Comparison of ENCODE assay signal across 31 mouse cellular contexts in the genomic region with DNA sequence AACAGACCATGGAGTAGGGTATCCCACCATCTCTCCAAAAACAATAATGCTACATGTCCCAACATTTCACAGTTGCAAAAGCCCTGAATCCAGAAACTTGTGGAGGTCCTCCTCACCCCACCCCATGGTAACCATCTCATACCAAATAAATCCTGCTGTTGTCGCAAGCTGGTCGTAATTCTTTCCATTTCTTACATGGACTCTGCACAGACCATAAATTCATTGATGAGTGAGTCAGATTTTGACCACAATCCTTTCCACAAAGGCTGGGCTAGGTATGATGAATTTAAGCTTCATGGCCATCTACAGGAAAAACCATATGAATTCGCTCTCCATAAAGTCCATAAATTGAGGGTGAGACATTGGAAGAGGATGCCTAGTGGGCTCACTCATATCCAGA. TPM values are rescaled to one million over a fixed set of nuclear protein-coding genes. Genes with fewer than 3 reads are reported as not detected.
"Had no signal": no experiment of that assay in that cellular context is flagged by ENCODE, and none has a peak within 500 bp of the region (broad histone marks: within the 10 kb centered on the region; RNA-seq: fewer than 3 reads in every experiment).

No protein-coding gene starts in this region.

- H3K27me3 ChIP-seq: heart, embryonic 13.5 days; heart, embryonic 15.5 days; hindbrain, embryonic 12.5 days; intestine, embryonic 15.5 days; kidney, embryonic 15.5 days; limb, embryonic 15.5 days; liver, embryonic 13.5 days; liver, embryonic 15.5 days had no signal

- H3K9me3 ChIP-seq: heart, embryonic 13.5 days; heart, embryonic 15.5 days; hindbrain, embryonic 12.5 days; intestine, embryonic 15.5 days; kidney, embryonic 15.5 days; limb, embryonic 12.5 days; limb, embryonic 15.5 days; liver, embryonic 13.5 days; liver, embryonic 15.5 days had no signal

- H3K27ac ChIP-seq: heart, adult 2 months; heart, embryonic 13.5 days; heart, embryonic 15.5 days; hindbrain, embryonic 12.5 days; hindbrain, embryonic 14.5 days; intestine, embryonic 15.5 days; kidney, embryonic 15.5 days; kidney, postnatal 0 days; left cerebral cortex, adult 2 months; liver, embryonic 13.5 days; liver, embryonic 15.5 days had no signal

- H3K36me3 ChIP-seq: heart, embryonic 13.5 days; heart, embryonic 15.5 days; hindbrain, embryonic 12.5 days; intestine, embryonic 15.5 days; kidney, embryonic 15.5 days; limb, embryonic 12.5 days; limb, embryonic 15.5 days; liver, embryonic 13.5 days; liver, embryonic 15.5 days had no signal

- H3K9ac ChIP-seq: heart, embryonic 13.5 days; heart, embryonic 15.5 days; hindbrain, embryonic 12.5 days; hindbrain, embryonic 14.5 days; intestine, embryonic 15.5 days; kidney, embryonic 15.5 days; limb, embryonic 12.5 days; limb, embryonic 15.5 days; liver, embryonic 13.5 days; liver, embryonic 15.5 days had no signal

- H3K4me2 ChIP-seq: heart, embryonic 11.5 days; heart, embryonic 13.5 days; heart, embryonic 15.5 days; hindbrain, embryonic 12.5 days; hindbrain, embryonic 14.5 days; intestine, embryonic 15.5 days; kidney, embryonic 15.5 days; limb, embryonic 12.5 days; limb, embryonic 15.5 days; liver, embryonic 11.5 days; liver, embryonic 13.5 days; liver, embryonic 15.5 days had no signal

- H3K4me3 ChIP-seq: heart, adult 2 months; heart, embryonic 13.5 days; heart, embryonic 15.5 days; hindbrain, embryonic 12.5 days; intestine, embryonic 15.5 days; kidney, embryonic 15.5 days; left cerebral cortex, adult 2 months; limb, embryonic 12.5 days; limb, embryonic 15.5 days; liver, embryonic 13.5 days; liver, embryonic 15.5 days had no signal

- DNase-seq: gastrocnemius, postnatal 14 days; gastrocnemius, postnatal 36 days; heart, adult 11 months; heart, adult 2 months; heart, postnatal 14 days; heart, postnatal 36 days; kidney, adult 18-20 months; kidney, adult 9 months; kidney, postnatal 14 days; kidney, postnatal 36 days; layer of hippocampus, adult 9-11 months; layer of hippocampus, postnatal 36 days; left cerebral cortex, postnatal 4 days; liver, embryonic 13.5 days had no signal

- ATAC-seq: hindbrain, embryonic 16.5 days; inflammation-experienced regulatory T-cells, adult 6 months; intestine, embryonic 15.5 days; intestine, postnatal 0 days had no signal

- H3K4me1 ChIP-seq: heart, embryonic 15.5 days; intestine, embryonic 15.5 days; liver, embryonic 13.5 days; liver, embryonic 15.5 days had no signal

RNA-seq across cellular contexts. Expression of gene Foxc1, which starts 42.0 kb away (rescaled TPM):
- total RNA-seq: hematopoietic stem cell, adult 5-6 weeks had no signal
- polyA plus RNA-seq: inflammation-experienced regulatory T-cells, adult 6 months had no signal
